Mouse (Mus musculus): Measurements from ENCODE around the gene Cacng4. TPM values are rescaled to one million over a fixed set of nuclear protein-coding genes. Genes with fewer than 3 reads are reported as not detected.

The Cacng4 gene
- polyA plus RNA-seq, 1 experiment from 2014 or later = 3.8 TPM

DNA sequence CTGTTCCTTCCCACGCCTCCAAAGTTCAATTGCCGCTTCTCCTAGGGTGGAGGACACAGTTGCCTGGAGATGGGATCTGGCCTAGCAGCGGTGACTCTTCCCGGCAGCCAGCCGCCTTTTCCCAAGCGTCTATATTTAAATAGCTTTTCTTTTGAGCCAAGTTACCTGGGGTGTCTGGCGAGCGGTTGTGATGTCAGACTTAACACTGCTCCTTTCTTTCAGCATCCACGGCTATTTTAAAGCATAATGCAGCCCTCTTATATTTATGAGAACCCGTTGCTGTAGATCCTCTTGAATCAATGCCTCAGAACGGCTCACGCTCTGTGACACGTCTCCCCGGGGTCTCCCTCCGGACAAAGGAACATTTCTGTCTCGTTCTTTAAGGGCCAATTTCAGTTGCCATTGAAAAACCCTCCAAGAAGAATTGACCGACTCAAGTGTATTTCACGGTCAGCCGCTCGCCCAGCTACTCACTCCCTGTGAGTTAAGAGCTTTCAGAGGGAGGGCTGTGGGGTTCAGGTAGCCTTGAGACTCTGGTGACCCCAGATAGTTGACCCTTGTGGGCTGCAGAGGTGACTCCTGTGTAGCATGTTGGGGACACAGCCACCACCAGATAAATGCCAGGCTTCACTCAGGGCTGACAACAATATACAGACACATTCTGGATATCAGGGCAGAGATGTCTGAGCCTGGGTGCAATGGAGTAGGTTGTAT, 86.3 kb downstream of the Cacng4 start:
- no peaks in the 10 kb centered on the region for H3K9me3 ChIP-seq (replicated peaks)
- H3K36me3 ChIP-seq = no peaks in the 10 kb centered on the region
- peaks cover 16% of the 10 kb centered on the region for H3K4me1 ChIP-seq
- no peak overlapping the region for H3K4me2 ChIP-seq (replicated peaks)
- 64% methylated on average over 20 of the region's 20 CpGs for WGBS
- H3K27me3 ChIP-seq = no peaks in the 10 kb centered on the region
- H3K9ac ChIP-seq = no peak overlapping the region
- no peak for ATAC-seq (ENCODE audit: insufficient number of reproducible peaks, low FRiP score, low TSS enrichment, low read depth)
- H3K27ac ChIP-seq (replicated peaks) = no peak overlapping the region
- no peak overlapping the region for H3K4me3 ChIP-seq (replicated peaks)

DNA sequence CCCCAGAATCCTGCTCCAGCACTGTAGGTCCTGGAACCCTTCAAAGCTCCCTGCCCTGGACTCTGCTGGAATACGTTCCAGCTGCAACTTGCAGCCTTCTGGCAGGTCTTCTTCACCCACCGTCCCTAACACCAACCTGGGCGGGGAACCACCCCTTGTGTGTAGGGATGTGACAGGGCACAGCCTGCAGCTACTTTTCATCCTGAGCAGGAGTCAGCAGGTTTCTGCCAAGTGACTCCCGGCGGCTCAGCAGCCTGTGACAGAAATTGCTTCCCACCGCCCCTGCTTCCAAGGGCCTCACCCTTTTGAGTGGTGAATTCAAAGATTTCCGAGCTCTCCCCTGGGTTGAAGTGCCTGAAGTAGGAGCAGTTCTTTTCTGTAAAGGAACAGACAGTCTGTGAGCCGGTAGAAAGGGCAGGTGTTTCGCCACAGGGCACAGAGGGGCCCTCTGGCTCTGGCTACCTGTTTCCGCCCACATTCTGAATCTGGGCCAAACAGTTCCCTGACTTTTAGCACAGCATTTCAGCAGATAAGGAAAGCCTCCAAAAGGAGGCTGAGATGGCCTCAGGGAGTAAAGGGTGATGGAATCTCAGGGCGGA, 88.8 kb downstream of the Cacng4 start:
- Histone ChIP-seq H3K4me1 (peaks cover 14% of the 10 kb centered on the region), H3K27me3 (no peaks in the 10 kb centered on the region), H3K27ac (replicated peaks) (no peak overlapping the region), H3K36me3 (no peaks in the 10 kb centered on the region), H3K4me3 (replicated peaks) (no peak overlapping the region), H3K9me3 (replicated peaks) (no peaks in the 10 kb centered on the region), H3K4me2 (replicated peaks) (no peak overlapping the region), H3K9ac (no peak overlapping the region)
- 49% methylated on average over 11 of the region's 11 CpGs for WGBS
- ATAC-seq (ENCODE audit: insufficient number of reproducible peaks, low FRiP score, low TSS enrichment, low read depth) = no peak

DNA sequence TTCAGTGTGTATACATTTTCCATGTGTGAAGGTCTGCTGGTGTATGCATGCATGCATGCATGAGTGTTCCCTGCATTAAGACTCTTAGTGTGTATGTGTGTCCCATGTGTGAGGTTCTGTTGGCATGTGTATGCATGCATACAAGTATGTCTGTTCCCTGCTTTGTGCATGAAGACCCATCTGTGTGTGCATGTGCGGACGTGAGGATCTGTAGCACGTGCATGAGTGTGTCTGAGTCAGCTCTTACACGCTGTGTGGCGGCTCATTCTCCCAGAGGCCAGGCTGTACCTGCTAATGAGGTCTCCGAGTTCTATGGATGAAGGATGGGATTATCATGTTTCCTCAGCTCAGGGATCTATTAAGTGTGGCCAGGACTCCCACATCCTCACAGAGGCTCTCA, 89.3 kb downstream of the Cacng4 start:
- H3K9ac ChIP-seq = no peak overlapping the region

DNA sequence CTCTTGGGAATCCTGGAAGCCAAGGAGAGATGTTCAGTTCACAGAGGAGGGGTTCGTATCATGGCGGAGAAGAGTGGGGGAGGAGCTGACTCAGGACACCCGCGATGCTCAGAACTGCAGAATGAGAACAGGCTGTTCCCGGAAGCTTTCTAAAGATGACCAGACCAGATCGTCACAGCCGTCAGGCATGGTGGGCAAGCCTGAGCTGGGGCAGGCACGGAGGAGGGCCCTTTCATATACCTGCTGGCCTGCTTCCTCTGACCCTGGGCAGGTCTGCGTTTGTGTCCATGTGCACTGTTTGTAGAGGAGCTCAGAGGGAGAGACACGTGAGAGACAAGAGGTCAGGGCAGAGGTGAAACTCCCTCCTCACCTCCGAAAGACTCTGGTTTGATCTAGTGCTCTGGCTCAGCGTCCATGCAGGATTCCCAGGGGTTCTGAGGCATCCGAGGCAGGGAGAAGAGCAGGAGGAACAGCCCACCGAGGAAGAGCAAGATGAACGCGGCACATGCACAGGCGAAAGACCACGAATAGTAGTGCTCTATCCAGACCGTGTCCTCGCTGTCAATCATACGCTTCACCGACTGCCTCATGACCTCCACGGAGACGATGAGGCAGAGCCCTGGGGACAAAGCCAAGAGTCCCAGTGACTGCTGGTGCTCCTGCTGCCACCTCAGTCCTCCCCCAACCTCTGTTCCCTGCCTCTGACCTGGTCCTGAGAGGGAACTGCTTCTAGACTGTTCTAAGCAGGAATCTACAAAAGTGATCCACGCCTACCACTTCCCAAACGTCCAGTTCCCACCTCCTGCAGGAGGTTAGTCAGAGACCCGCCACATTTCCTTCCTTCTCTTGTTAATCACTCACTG, 90.9 kb downstream of the Cacng4 start:
- Histone ChIP-seq H3K9me3 (replicated peaks) (no peaks in the 10 kb centered on the region), H3K36me3 (no peaks in the 10 kb centered on the region), H3K4me3 (replicated peaks) (no peak overlapping the region), H3K9ac (no peak overlapping the region), H3K4me2 (replicated peaks) (peak overlapping the region; percentile 22; the same call in 1 of the 2 replicates), H3K27ac (replicated peaks) (no peak overlapping the region), H3K27me3 (no peaks in the 10 kb centered on the region), H3K4me1 (peaks cover 14% of the 10 kb centered on the region)
- peak; percentile 20; the same call in 1 of the 2 replicates for ATAC-seq (ENCODE audit: insufficient number of reproducible peaks, low FRiP score, low TSS enrichment, low read depth)
- WGBS = 47% methylated on average over 27 of the region's 27 CpGs

More for the DNA sequence above, 89.3 kb downstream of the Cacng4 start:
- H3K4me2 ChIP-seq (replicated peaks) = no peak overlapping the region
- 48% methylated on average over 6 of the region's 6 CpGs for WGBS
- no peak for ATAC-seq (ENCODE audit: insufficient number of reproducible peaks, low FRiP score, low TSS enrichment, low read depth)
- no peaks in the 10 kb centered on the region for H3K27me3 ChIP-seq
- peaks cover 14% of the 10 kb centered on the region for H3K4me1 ChIP-seq
- no peaks in the 10 kb centered on the region for H3K36me3 ChIP-seq
- no peak overlapping the region for H3K4me3 ChIP-seq (replicated peaks)
- H3K9me3 ChIP-seq (replicated peaks) = no peaks in the 10 kb centered on the region
- H3K27ac ChIP-seq (replicated peaks) = no peak overlapping the region

DNA sequence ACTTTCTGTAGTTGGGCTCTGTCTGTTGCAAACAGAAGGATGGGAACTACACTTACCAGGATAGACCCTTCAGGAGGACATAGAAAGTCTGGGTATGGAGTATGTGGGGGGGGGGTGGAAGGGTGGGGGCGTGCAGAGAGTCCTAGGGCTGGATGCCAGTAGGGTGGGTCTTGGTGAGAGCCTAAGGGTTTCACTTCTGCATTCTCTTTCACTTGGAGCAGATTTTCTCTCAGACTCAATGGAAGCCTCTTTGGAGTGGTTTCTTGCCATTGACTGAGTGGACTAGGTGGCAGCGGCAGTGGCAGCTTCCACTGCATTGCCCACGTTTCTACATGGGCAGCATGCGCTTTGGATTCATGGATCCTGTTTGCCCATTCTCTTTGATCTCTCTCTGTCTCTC, 94.4 kb downstream of the Cacng4 start:
- Histone ChIP-seq H3K9me3 (replicated peaks) (no peaks in the 10 kb centered on the region), H3K27me3 (no peaks in the 10 kb centered on the region), H3K4me1 (peaks cover 18% of the 10 kb centered on the region), H3K4me3 (replicated peaks) (no peak overlapping the region), H3K27ac (replicated peaks) (no peak overlapping the region), H3K36me3 (no peaks in the 10 kb centered on the region), H3K4me2 (replicated peaks) (no peak overlapping the region), H3K9ac (no peak overlapping the region)
- no peak for ATAC-seq (ENCODE audit: insufficient number of reproducible peaks, low FRiP score, low TSS enrichment, low read depth)
- 92% methylated on average over 4 of the region's 4 CpGs for WGBS

DNA sequence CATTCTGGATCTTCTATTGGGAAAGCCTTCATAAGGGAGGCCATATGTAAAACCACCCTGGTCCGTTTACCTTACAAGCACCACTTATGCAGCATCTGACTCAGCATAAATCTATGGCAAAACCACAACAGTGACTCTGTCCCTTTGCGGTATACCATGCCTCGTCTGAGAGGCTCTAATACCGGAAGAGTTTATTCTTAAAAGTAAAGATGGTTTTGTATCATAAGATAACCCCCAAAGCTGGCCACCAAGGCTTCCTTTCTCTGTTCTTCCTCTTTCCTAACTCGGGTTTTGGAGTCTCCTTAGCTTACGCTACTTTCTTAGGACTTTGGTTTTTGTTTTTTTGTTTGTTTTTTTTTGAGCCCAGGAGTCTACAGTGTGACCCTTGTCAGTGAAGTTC, 101.0 kb downstream of the Cacng4 start:
- Histone ChIP-seq H3K36me3 (peaks cover 2% of the 10 kb centered on the region), H3K27me3 (no peaks in the 10 kb centered on the region), H3K27ac (replicated peaks) (no peak overlapping the region), H3K4me2 (replicated peaks) (no peak overlapping the region), H3K4me3 (replicated peaks) (no peak overlapping the region), H3K9ac (no peak overlapping the region), H3K9me3 (replicated peaks) (no peaks in the 10 kb centered on the region), H3K4me1 (peaks cover 3% of the 10 kb centered on the region; the same call in 1 of the 2 replicates)
- WGBS = 66% methylated on average over 6 of the region's 6 CpGs
- no peak for ATAC-seq (ENCODE audit: insufficient number of reproducible peaks, low FRiP score, low TSS enrichment, low read depth)

DNA sequence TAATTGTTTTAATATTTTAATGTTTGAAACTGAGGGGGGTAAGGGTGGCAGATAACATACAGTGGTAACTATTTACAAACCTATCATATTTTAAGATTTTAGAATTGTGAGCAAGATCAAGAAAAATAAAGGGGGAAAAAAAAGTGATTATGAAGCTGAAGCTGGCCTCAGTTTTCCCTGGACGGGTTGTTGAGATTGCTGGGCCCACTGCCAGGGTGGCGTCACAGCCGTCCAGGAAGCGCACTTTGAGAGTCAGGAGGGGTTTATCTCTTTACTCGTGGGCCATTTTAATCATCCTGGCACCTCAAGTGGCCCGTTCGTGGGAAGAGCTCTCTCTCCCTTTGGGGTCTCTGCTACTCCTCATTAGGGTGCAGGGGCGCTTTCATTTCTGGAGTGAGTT, 102.8 kb downstream of the Cacng4 start:
- no peak overlapping the region for H3K9ac ChIP-seq
- peaks cover 7% of the 10 kb centered on the region for H3K36me3 ChIP-seq
- 74% methylated on average over 8 of the region's 8 CpGs for WGBS
- H3K4me2 ChIP-seq (replicated peaks) = no peak overlapping the region
- no peak overlapping the region for H3K4me3 ChIP-seq (replicated peaks)
- no peaks in the 10 kb centered on the region for H3K9me3 ChIP-seq (replicated peaks)
- no peak for ATAC-seq (ENCODE audit: insufficient number of reproducible peaks, low FRiP score, low TSS enrichment, low read depth)
- H3K27me3 ChIP-seq = no peaks in the 10 kb centered on the region
- H3K4me1 ChIP-seq = peaks cover 3% of the 10 kb centered on the region; the same call in 1 of the 2 replicates
- H3K27ac ChIP-seq (replicated peaks) = no peak overlapping the region

DNA sequence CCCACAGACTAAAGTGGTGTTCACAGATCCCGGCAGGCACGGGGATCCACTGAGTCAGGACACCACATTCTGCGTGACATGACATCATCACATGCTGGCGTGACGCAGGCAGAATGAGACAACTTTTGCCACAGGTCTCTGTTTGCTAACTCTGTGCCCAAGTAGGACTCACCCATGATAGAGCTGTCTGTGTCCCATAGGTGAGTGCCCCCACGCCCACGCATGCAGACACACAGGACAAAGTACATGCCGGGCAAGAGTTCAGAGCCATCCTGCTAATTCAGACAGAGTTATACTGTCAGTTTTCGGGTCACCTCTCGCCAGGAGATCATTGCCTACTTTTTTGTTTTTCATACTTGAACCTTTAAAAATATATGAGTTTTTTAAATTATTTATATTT, 105.9 kb downstream of the Cacng4 start:
- no peak overlapping the region for H3K27ac ChIP-seq (replicated peaks)
- no peak overlapping the region for H3K4me3 ChIP-seq (replicated peaks)
- ATAC-seq (ENCODE audit: insufficient number of reproducible peaks, low FRiP score, low TSS enrichment, low read depth) = no peak
- H3K4me2 ChIP-seq (replicated peaks) = no peak overlapping the region
- 95% methylated on average over 10 of the region's 10 CpGs for WGBS
- peaks cover 18% of the 10 kb centered on the region for H3K36me3 ChIP-seq
- H3K4me1 ChIP-seq = peaks cover 8% of the 10 kb centered on the region
- H3K9ac ChIP-seq = no peak overlapping the region
- no peaks in the 10 kb centered on the region for H3K27me3 ChIP-seq
- H3K9me3 ChIP-seq (replicated peaks) = no peaks in the 10 kb centered on the region

DNA sequence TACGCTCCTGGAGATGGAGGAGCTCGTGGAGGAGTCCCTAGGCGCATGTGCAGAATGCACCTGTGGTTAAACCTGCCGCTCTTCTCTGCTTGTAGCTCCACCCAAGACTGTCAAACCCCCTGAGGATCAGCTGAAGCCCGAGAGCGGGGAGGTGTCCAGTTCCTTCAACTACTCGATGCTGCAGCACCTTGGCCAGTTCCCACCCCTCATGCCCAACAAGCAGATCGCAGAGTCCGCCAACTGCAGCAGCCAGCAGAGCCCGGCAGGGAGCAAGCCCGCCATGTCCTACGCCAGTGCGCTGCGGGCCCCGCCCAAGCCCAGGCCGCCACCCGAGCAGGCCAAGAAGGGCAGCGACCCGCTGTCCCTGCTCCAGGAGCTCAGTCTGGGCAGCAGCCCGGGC, 108.1 kb downstream of the Cacng4 start:
- Histone ChIP-seq H3K4me3 (replicated peaks) (no peak overlapping the region), H3K27me3 (no peaks in the 10 kb centered on the region), H3K36me3 (peaks cover 18% of the 10 kb centered on the region), H3K4me1 (peaks cover 9% of the 10 kb centered on the region), H3K9me3 (replicated peaks) (no peaks in the 10 kb centered on the region), H3K27ac (replicated peaks) (no peak overlapping the region), H3K4me2 (replicated peaks) (no peak overlapping the region), H3K9ac (no peak overlapping the region)
- WGBS = 85% methylated on average over 20 of the region's 20 CpGs
- ATAC-seq (ENCODE audit: insufficient number of reproducible peaks, low FRiP score, low TSS enrichment, low read depth) = no peak

DNA sequence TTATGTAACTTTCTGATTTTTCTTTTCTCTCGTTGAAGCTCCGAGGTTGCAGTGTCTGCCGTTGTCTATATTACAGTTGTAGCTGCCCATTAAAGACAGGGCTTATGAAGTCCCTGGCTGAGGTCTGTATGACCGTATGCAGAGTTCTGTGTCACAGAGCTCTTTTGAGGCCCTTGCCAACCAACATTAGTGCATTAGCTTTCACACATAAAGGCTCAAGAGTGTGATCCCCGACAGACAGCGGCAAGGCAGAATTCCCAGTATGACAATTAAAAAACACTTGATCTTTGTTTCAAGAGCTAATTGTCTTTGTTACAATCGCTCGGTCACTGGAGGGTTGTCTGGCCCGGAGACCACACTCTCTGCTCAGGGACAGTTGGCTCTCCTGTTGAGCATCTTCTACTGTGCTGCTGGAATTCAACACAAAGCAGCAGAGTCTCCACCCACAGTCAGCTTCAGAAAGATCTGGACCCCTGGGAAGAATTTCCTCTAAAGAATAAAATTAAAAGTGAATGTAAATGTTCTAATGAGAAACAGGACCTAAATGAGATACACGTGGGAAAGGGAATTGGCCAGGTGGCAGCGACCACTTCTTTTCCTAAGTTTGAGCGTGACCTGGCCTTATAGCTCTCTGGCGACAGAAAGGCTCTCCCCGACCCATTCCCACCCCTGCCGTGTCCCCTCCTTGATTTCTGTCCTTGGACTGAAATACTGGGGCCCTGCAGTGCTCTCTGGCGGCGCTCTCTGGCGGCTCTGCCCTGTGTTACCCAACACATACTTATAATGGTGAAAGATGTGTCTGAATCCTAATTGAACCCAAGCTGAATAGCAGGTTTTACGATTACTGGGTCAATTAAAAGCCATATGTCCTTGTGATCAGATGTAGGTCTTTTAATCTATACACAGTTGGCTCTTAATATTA, 110.6 kb downstream of the Cacng4 start:
- 48% methylated on average over 19 of the region's 19 CpGs for WGBS
- no peak for ATAC-seq (ENCODE audit: insufficient number of reproducible peaks, low FRiP score, low TSS enrichment, low read depth)

More for the DNA sequence above, 110.6 kb downstream of the Cacng4 start:
- Histone ChIP-seq H3K9ac (no peak overlapping the region), H3K27ac (replicated peaks) (no peak overlapping the region), H3K27me3 (no peaks in the 10 kb centered on the region), H3K9me3 (replicated peaks) (no peaks in the 10 kb centered on the region), H3K4me3 (replicated peaks) (no peak overlapping the region), H3K36me3 (peaks cover 19% of the 10 kb centered on the region), H3K4me1 (peaks cover 9% of the 10 kb centered on the region), H3K4me2 (replicated peaks) (no peak overlapping the region)

All from embryonic facial prominence, embryonic 15.5 days (tissue).